Mouse (Mus musculus) granulocyte monocyte progenitor cell, adult 5-6 weeks (primary cell): ENCODE measurements around the gene Myh7. TPM values are rescaled to one million over a fixed set of nuclear protein-coding genes. Genes with fewer than 3 reads are reported as not detected.

ENCODE experiments used
- ATAC-seq: replicated peaks from 2 replicates; pipeline ENCODE4 v1.8.0; 2016; ENCODE audit warnings: mild to moderate bottlenecking, moderate TSS enrichment, inconsistent platforms; ENCODE audit not compliant: poor library complexity, severe bottlenecking
- total RNA-seq, 2 experiments: library from RNA; stranded (forward) in 1 of 2; stranded (reverse) in 1 of 2; fragments of 200-712, 200-1000 nt in 1 of 2; fragments of >200 nt in 1 of 2; fragmentation: Nextera tagmentation in 1 of 2; gene quantifications; 2 replicates each; pipeline ENCODE4 v1.2.3; 2014 to 2017

Myh7 gene
- total RNA-seq, 2 experiments from 2014 or later: not detected

- ATAC-seq: peak; percentile 50
Measured at GRCm38 (mm10) chr14:54925349-54926342, 68.8 kb downstream of the Myh7 start, which contains the start of gene Efs. Gene Efs (minus strand): TSS chr14:54926126.

- ATAC-seq: no peak
Measured at GRCm38 (mm10) chr14:54924641-54925348, 69.6 kb downstream of the Myh7 start.

Other genes with a start within 250 kb of the Myh7 start
- gene Slc7a8, start 212.7 kb downstream of the Myh7 start, total RNA-seq (2014; fragmentation: Nextera tagmentation): 7.6 and 8.3 TPM in 2 replicates
- gene Slc7a8, start 212.7 kb downstream of the Myh7 start, total RNA-seq (2017): 2.0 and 3.2 TPM in 2 replicates
- gene Rnf212b, start 180.5 kb downstream of the Myh7 start, total RNA-seq (2014; fragmentation: Nextera tagmentation): not detected in 2 replicates
- gene Rnf212b, start 180.5 kb downstream of the Myh7 start, total RNA-seq (2017): not detected in 2 replicates
- gene Homez, start 123.7 kb downstream of the Myh7 start, total RNA-seq (2014; fragmentation: Nextera tagmentation): 14.3 and 19.1 TPM in 2 replicates
- gene Homez, start 123.7 kb downstream of the Myh7 start, total RNA-seq (2017): 8.4 and 8.7 TPM in 2 replicates
- 12.2 and 21.1 TPM in 2 replicates for gene Ppp1r3e, start 117.1 kb downstream of the Myh7 start, total RNA-seq (2014; fragmentation: Nextera tagmentation)
- 2.5 and 2.9 TPM in 2 replicates for gene Ppp1r3e, start 117.1 kb downstream of the Myh7 start, total RNA-seq (2017)
- gene Bcl2l2, start 111.2 kb downstream of the Myh7 start, total RNA-seq (2014; fragmentation: Nextera tagmentation): 9.4 and 13.5 TPM in 2 replicates
- gene Bcl2l2, start 111.2 kb downstream of the Myh7 start, total RNA-seq (2017): 9.9 and 10.9 TPM in 2 replicates
- gene Gm20521, start 111.2 kb downstream of the Myh7 start, total RNA-seq (2014; fragmentation: Nextera tagmentation): not detected in 2 replicates
- not detected in 2 replicates for gene Gm20521, start 111.2 kb downstream of the Myh7 start, total RNA-seq (2017)
- gene Pabpn1, start 102.1 kb downstream of the Myh7 start, total RNA-seq (2014; fragmentation: Nextera tagmentation): 181 and 215 TPM in 2 replicates
- gene Pabpn1, start 102.1 kb downstream of the Myh7 start, total RNA-seq (2017): 286 and 319 TPM in 2 replicates
- 1.4 and 2.8 TPM in 2 replicates for gene Slc22a17, start 81.5 kb downstream of the Myh7 start, total RNA-seq (2014; fragmentation: Nextera tagmentation)
- 0.52 and 0.77 TPM in 2 replicates for gene Slc22a17, start 81.5 kb downstream of the Myh7 start, total RNA-seq (2017)
- gene Efs, start 68.5 kb downstream of the Myh7 start, total RNA-seq (2014; fragmentation: Nextera tagmentation): not detected in 2 replicates
- not detected in 2 replicates for gene Efs, start 68.5 kb downstream of the Myh7 start, total RNA-seq (2017)
- gene Il25, start 61.9 kb downstream of the Myh7 start, total RNA-seq (2014; fragmentation: Nextera tagmentation): not detected in 2 replicates
- not detected in 2 replicates for gene Il25, start 61.9 kb downstream of the Myh7 start, total RNA-seq (2017)
- gene Cmtm5, start 58.4 kb downstream of the Myh7 start, total RNA-seq (2014; fragmentation: Nextera tagmentation): not detected in 2 replicates
- not detected in 2 replicates for gene Cmtm5, start 58.4 kb downstream of the Myh7 start, total RNA-seq (2017)
- gene Myh6, start 27.7 kb downstream of the Myh7 start, total RNA-seq (2014; fragmentation: Nextera tagmentation): not detected in 2 replicates
- not detected in 2 replicates for gene Myh6, start 27.7 kb downstream of the Myh7 start, total RNA-seq (2017)
- gene Gm17428, start 17.7 kb downstream of the Myh7 start, total RNA-seq (2014; fragmentation: Nextera tagmentation): not detected in 2 replicates
- gene Gm17428, start 17.7 kb downstream of the Myh7 start, total RNA-seq (2017): not detected in 2 replicates
- gene Ngdn, start 20.8 kb upstream of the Myh7 start, total RNA-seq (2014; fragmentation: Nextera tagmentation): 50.2 and 65.5 TPM in 2 replicates
- gene Ngdn, start 20.8 kb upstream of the Myh7 start, total RNA-seq (2017): 62.7 and 75.3 TPM in 2 replicates
- gene Zfhx2, start 97.7 kb upstream of the Myh7 start, total RNA-seq (2014; fragmentation: Nextera tagmentation): 3.0 and 5.2 TPM in 2 replicates
- 0.26 and 0.82 TPM in 2 replicates for gene Zfhx2, start 97.7 kb upstream of the Myh7 start, total RNA-seq (2017)
- 11.9 and 16.2 TPM in 2 replicates for gene Thtpa, start 100.2 kb upstream of the Myh7 start, total RNA-seq (2014; fragmentation: Nextera tagmentation)
- 10.0 and 13.0 TPM in 2 replicates for gene Thtpa, start 100.2 kb upstream of the Myh7 start, total RNA-seq (2017)
- gene Ap1g2, start 112.0 kb upstream of the Myh7 start, total RNA-seq (2014; fragmentation: Nextera tagmentation): 56.6 and 87.9 TPM in 2 replicates
- 12.4 and 15.1 TPM in 2 replicates for gene Ap1g2, start 112.0 kb upstream of the Myh7 start, total RNA-seq (2017)
- not detected in 2 replicates for gene Jph4, start 122.3 kb upstream of the Myh7 start, total RNA-seq (2014; fragmentation: Nextera tagmentation)
- gene Jph4, start 122.3 kb upstream of the Myh7 start, total RNA-seq (2017): not detected in 2 replicates
- gene Dhrs2, start 227.4 kb upstream of the Myh7 start, total RNA-seq (2014; fragmentation: Nextera tagmentation): not detected in 2 replicates
- gene Dhrs2, start 227.4 kb upstream of the Myh7 start, total RNA-seq (2017): not detected in 2 replicates